Mouse (Mus musculus): ENCODE measurements around the gene Xpo6.

Xpo6 gene

GRCm38 (mm10) chr7:126200178-126200996 is at the start of gene Xpo6:
Xpo6 (minus strand) TSS chr7:126200501.
- in situ Hi-C loops (cut with MboI; ENCODE audit: low pct_unique_long_range_greater_than_20kb in 1 of 2, low sequenced_read_pairs in 2 of 2, unreplicated experiment in 1 of 2): no loop called here

- in situ Hi-C loops (cut with MboI; ENCODE audit: low pct_unique_long_range_greater_than_20kb in 1 of 2, low sequenced_read_pairs in 2 of 2, unreplicated experiment in 1 of 2): no loop called here
Observed at GRCm38 (mm10) chr7:126249986-126250385, 49.7 kb upstream of the Xpo6 start.

GRCm38 (mm10) chr7:126249146-126249545 is 48.8 kb upstream of the Xpo6 start:
- in situ Hi-C loops (cut with MboI; ENCODE audit: low pct_unique_long_range_greater_than_20kb in 1 of 2, low sequenced_read_pairs in 2 of 2, unreplicated experiment in 1 of 2): no loop called here

GRCm38 (mm10) chr7:126248641-126249141 is 48.4 kb upstream of the Xpo6 start:
- in situ Hi-C loops (cut with MboI; ENCODE audit: low pct_unique_long_range_greater_than_20kb in 1 of 2, low sequenced_read_pairs in 2 of 2, unreplicated experiment in 1 of 2): no loop called here

GRCm38 (mm10) chr7:126248088-126248487 is 47.8 kb upstream of the Xpo6 start:
- in situ Hi-C loops (cut with MboI; ENCODE audit: low pct_unique_long_range_greater_than_20kb in 1 of 2, low sequenced_read_pairs in 2 of 2, unreplicated experiment in 1 of 2): no loop called here

- in situ Hi-C loops (cut with MboI; ENCODE audit: low pct_unique_long_range_greater_than_20kb in 1 of 2, low sequenced_read_pairs in 2 of 2, unreplicated experiment in 1 of 2): no loop called here
Observed at GRCm38 (mm10) chr7:126244168-126244750, 44.0 kb upstream of the Xpo6 start.

GRCm38 (mm10) chr7:126240814-126241360 is 40.6 kb upstream of the Xpo6 start:
- in situ Hi-C loops (cut with MboI; ENCODE audit: low pct_unique_long_range_greater_than_20kb in 1 of 2, low sequenced_read_pairs in 2 of 2, unreplicated experiment in 1 of 2): no loop called here

GRCm38 (mm10) chr7:126236794-126237192 is 36.5 kb upstream of the Xpo6 start:
- in situ Hi-C loops (cut with MboI; ENCODE audit: low pct_unique_long_range_greater_than_20kb in 1 of 2, low sequenced_read_pairs in 2 of 2, unreplicated experiment in 1 of 2): no loop called here

GRCm38 (mm10) chr7:126236083-126236793 is 35.9 kb upstream of the Xpo6 start:
- in situ Hi-C loops (cut with MboI; ENCODE audit: low pct_unique_long_range_greater_than_20kb in 1 of 2, low sequenced_read_pairs in 2 of 2, unreplicated experiment in 1 of 2): no loop called here

GRCm38 (mm10) chr7:126234611-126235010 is 34.3 kb upstream of the Xpo6 start:
- in situ Hi-C loops (cut with MboI; ENCODE audit: low pct_unique_long_range_greater_than_20kb in 1 of 2, low sequenced_read_pairs in 2 of 2, unreplicated experiment in 1 of 2): no loop called here

- in situ Hi-C loops (cut with MboI; ENCODE audit: low pct_unique_long_range_greater_than_20kb in 1 of 2, low sequenced_read_pairs in 2 of 2, unreplicated experiment in 1 of 2): no loop called here
Observed at GRCm38 (mm10) chr7:126232345-126233071, 32.2 kb upstream of the Xpo6 start.

GRCm38 (mm10) chr7:126230357-126231148 is 30.3 kb upstream of the Xpo6 start:
- in situ Hi-C loops (cut with MboI; ENCODE audit: low pct_unique_long_range_greater_than_20kb in 1 of 2, low sequenced_read_pairs in 2 of 2, unreplicated experiment in 1 of 2): no loop called here

GRCm38 (mm10) chr7:126226136-126226535 is 25.8 kb upstream of the Xpo6 start:
- in situ Hi-C loops (cut with MboI; ENCODE audit: low pct_unique_long_range_greater_than_20kb in 1 of 2, low sequenced_read_pairs in 2 of 2, unreplicated experiment in 1 of 2): no loop called here

GRCm38 (mm10) chr7:126222753-126223152 is 22.5 kb upstream of the Xpo6 start:
- in situ Hi-C loops (cut with MboI; ENCODE audit: low pct_unique_long_range_greater_than_20kb in 1 of 2, low sequenced_read_pairs in 2 of 2, unreplicated experiment in 1 of 2): no loop called here

- in situ Hi-C loops (cut with MboI; ENCODE audit: low pct_unique_long_range_greater_than_20kb in 1 of 2, low sequenced_read_pairs in 2 of 2, unreplicated experiment in 1 of 2): no loop called here
Observed at GRCm38 (mm10) chr7:126220611-126221010, 20.3 kb upstream of the Xpo6 start.

- in situ Hi-C loops (cut with MboI; ENCODE audit: low pct_unique_long_range_greater_than_20kb in 1 of 2, low sequenced_read_pairs in 2 of 2, unreplicated experiment in 1 of 2): no loop called here
Observed at GRCm38 (mm10) chr7:126218311-126218710, 18.0 kb upstream of the Xpo6 start.

- in situ Hi-C loops (cut with MboI; ENCODE audit: low pct_unique_long_range_greater_than_20kb in 1 of 2, low sequenced_read_pairs in 2 of 2, unreplicated experiment in 1 of 2): no loop called here
Observed at GRCm38 (mm10) chr7:126216867-126217266, 16.6 kb upstream of the Xpo6 start.

GRCm38 (mm10) chr7:126210856-126211255 is 10.6 kb upstream of the Xpo6 start:
- in situ Hi-C loops (cut with MboI; ENCODE audit: low pct_unique_long_range_greater_than_20kb in 1 of 2, low sequenced_read_pairs in 2 of 2, unreplicated experiment in 1 of 2): no loop called here

All from mouse embryonic stem cell (cell line).